Mouse (Mus musculus): ENCODE measurements at regions not wholly inside any gene's neighbourhood (a gene's known extent, or its start where the extent isn't known, plus 50 kb on each side); places are given as distances from the start of the nearest gene placed in this dataset.

GRCm38 (mm10) chr4:122548719-122549118, 140.4 kb upstream of the 9530002B09Rik start:
- H3K27me3 ChIP-seq (ENCODE audit: control insufficient read depth, insufficient read depth, low read length) = no peaks in the 10 kb centered on the region
- peak; percentile 7 for DNase-seq (ENCODE audit: extremely low read depth, low read depth, low spot score)
- no peak overlapping the region for H3K4me3 ChIP-seq (ENCODE audit: insufficient read depth, low read depth, low read length)
- no peak for TF ChIP-seq POLR2A (IDR thresholded peaks at IDR 0.05; ENCODE audit: extremely low read depth, insufficient read depth, low read length)
- no peak for TF ChIP-seq CTCF (IDR thresholded peaks at IDR 0.05; ENCODE audit: low read depth, low read length)
- no peaks in the 10 kb centered on the region for H3K4me1 ChIP-seq (ENCODE audit: control insufficient read depth, insufficient read depth, low read length)
- H3K36me3 ChIP-seq (ENCODE audit: control insufficient read depth, insufficient read depth, low read length) = no peaks in the 10 kb centered on the region
- no peaks in the 10 kb centered on the region for H3K79me2 ChIP-seq (ENCODE audit: control insufficient read depth, insufficient read depth, low read length)
- H3K9ac ChIP-seq (ENCODE audit: low read depth, low read length) = no peak overlapping the region
- H3K27ac ChIP-seq (replicated peaks; ENCODE audit: insufficient read depth, low read depth, low read length) = no peak overlapping the region

Measured in liver, adult 2 months (tissue).